Mouse (Mus musculus): ENCODE data around the gene Galns.
A peak's percentile ranks its signal among the peaks of the same experiment; 100 is the strongest.
"Not testable (repeated sequence)": the region's sequence is repeated elsewhere in the genome, so short reads cannot be mapped to it uniquely, and the experiment has no call there.

Galns gene

DNA sequence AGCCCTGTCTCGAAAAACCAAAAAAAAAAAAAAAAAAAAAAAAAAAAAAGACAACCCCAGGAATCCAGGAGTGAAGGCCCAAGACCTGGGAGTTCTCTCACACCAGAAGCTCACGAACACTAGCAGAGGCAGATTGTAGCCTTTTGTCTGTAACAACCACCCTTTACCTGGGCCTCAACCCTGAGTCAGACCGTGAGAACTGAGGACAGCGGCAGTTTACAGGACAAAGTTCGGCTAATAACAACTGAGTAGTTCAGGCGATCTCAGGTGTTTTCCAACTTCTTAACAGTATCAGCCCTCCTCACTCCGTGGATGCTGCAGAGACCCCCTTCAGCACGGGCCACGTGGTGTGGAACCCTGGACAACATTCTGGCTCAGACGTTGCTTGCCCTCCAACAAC lies 24.5 kb downstream of the Galns start:
- DNase-seq: no peak

DNA sequence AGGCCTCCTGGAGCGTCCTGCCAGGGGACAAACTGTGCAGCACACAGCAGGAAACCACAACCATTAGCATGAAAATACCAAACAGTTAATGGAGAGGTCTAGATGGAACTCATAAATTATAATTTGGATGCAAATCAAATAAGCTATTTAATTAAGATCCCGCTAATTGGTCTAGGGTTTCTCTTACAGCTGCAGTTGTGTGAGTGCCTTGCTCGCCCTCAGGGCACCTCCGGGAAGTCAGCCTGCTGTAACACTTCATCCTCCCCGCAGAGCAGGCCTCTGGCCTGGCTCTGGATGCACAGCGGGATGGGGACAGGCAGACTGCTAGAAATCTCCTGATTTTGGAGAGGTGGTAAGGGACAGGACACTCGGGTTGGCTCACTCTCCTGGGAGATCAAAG lies 25.1 kb downstream of the Galns start:
- no peak for DNase-seq

DNA sequence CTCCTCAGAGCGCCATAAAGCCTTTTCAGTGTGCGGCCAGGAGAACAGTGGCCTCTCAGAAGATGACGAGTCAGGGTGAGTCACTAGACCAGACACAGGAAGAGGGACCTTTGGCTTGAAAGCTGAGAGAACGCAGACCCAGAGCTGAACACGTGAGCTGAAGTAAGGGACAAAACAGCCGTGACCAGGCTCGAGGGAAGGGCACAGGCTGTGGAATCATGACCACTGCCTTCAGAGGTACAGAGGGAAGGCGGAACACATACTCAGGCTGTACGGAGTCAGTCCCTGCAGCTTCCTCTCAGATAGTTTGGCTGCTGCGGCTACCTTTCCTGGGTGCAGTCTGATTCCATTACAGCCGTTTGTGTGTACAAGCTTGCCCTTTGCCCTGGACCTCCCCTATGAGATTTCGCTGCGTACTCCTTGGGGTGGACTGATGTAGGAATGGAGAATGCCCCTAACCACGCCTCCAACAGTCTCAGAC lies 25.8 kb downstream of the Galns start:
- no peak for DNase-seq

DNA sequence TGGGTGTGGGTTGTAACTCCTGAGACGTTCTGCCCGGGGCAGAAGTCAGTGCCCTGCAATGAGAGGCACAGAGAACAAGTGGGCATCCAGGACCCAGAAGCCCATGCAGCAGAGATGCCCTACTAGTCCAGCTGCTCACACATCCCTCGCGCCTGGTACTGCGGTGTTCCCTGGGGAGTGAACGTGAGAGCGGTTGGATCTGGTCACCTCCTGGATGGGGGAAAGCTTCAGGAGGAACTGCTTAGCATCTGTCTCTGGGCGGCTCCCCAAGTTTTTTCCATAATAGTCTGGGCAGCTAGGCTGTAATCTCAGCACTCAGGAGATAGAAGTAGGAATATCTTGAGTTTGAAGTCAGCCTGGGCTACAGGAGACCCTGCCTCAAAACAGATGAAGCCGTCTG lies 26.3 kb downstream of the Galns start:
- DNase-seq: no peak

- no peak for DNase-seq
These were observed 30.3 kb downstream of the Galns start for GRCm38 (mm10) chr8:122580926-122581325.

DNA sequence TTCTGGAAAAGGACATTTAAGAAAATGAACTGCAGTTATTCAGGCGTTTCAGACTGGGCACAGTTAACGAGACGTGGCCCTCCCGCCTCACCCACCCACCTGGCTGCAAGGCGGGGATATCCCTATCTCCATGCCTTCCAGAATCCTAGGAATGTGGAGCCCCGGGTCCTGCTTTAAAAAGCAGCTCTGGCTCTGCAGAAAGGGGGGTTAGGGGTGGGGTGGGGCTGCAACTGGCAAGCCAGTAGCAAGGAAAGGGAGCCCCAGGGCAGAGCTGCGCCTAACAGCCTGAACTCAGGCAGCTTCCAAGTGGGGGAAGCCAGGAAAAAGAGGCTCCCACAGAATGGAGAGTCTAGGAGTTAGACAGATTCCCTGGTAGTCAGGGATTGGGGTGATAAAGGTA lies 32.1 kb downstream of the Galns start:
- no peak for DNase-seq

- no peak for DNase-seq
These were observed 34.1 kb downstream of the Galns start for GRCm38 (mm10) chr8:122577116-122577515.

DNA sequence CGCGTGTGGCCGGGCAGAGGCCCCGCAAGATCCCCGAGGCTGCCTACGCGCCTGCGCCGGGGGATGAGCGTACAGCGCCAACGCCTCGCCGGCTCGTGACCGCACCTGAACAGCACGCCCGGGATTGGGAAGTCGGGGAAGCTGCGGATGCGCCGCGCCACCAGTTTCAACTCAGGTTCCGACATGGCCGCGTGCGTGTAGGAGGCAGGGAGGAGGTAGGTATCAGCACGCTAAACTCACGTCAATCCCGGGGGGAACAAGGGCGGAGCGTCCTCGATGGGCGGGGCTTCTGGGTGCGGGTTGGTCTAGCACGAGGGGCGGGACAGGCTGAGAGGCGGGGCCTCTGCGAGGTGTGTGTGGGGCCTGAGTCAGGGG lies 34.6 kb downstream of the Galns start, which contains the start of gene Aprt:
TSS of gene Aprt (minus strand) at position 262 of the 375 bp plus-strand sequence.
- peak; percentile 96 for DNase-seq

GRCm38 (mm10) chr8:122575735-122576647 lies 35.3 kb downstream of the Galns start:
- DNase-seq: no peak

- DNase-seq: no peak
These were observed 36.0 kb downstream of the Galns start for GRCm38 (mm10) chr8:122575286-122575685.

DNA sequence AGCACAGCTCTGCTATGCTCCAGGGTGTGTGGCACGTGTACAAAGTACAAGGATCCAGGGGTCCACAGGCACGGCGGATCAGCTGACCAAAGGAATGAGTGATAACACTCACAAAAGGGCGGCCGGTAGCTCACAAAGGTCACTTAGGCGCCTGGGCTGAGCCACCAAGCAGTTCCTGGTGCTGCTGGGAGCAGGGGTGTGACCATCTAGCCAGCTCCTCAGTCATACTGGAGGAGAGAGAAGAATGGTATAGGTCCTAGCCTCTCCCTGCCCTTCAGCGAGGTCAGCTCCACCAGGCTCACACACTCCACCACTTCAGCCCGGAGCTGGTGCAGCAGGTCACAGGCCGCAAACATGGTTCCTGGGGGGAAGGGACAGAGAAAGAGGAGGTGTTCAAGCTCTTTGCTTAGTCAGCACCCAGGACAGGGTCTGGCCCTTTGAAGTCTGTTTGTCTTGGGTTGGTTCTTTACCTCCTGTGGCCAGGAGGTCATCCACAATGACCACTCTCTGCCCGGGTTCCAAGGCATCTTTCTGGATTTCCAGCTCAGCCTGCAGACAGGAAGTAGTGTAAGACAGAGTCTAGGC lies 36.5 kb downstream of the Galns start:
- DNase-seq: no peak

- DNase-seq: no peak
These were observed 37.0 kb downstream of the Galns start for GRCm38 (mm10) chr8:122574264-122574663.

DNA sequence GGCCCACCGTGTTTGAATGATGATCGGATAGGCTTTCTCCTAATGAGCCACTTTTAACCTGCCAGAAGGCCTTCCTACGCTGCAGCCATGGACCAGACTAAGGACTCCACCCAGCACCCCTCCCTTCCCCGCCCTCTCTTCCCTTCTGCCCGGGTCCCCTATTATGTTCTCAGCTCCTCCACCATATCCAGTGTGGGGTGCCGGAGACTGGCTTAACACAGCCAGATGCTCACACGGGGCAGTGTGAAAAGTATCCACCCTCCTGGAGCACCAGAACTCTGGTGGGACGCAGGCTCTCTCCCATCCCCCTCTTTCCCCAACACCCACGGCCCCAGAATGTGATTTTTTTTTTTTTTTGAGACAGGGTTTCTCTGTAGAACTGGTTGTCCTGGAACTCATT lies 37.7 kb downstream of the Galns start:
- DNase-seq: no peak

GRCm38 (mm10) chr8:122573176-122573575 lies 38.1 kb downstream of the Galns start:
- DNase-seq: not testable (repeated sequence)

DNA sequence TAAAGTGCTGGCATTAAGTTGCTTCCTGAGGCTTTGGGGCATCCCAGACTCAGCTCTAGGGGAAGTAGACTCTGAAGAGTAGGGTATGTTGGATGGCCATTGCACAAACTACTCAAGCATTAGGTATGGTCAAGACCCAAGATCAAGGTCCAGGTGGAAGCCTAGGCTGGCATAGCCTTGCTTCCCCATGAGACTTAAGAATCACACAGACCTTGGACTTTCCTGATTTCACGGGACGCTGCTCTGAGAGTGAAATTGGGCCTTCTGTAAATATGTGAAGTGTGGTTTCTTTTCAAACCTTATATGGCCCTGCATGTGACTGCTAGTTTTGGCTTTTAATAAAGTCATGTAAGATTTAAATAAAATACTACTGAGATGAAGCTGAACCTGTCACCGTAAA lies 38.5 kb downstream of the Galns start:
- no peak for DNase-seq

DNA sequence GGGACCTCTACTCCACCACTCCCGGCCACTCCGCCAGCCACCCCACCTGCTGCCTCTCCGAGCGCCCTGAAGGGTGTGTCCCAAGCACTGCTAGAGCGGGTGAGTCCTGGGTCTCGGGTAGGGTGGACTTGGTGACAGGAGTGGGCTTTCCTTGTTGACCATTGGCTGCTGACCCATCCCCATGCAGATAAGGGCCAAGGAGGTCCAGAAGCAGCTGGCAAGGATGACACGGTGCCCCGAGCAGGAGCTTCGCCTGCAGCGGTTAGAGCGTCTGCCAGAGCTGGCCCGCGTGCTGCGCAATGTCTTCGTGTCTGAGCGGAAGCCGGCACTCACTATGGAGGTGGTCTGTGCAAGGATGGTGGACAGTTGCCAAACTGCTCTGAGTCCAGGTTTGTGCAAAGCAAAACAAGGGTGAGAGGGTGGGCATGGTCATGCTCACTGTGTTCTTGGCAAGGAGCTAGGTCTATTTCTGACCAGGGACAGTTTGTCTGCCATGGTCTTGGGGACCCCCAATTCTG lies 39.5 kb downstream of the Galns start:
- DNase-seq: no peak

- DNase-seq: no peak
These were observed 40.1 kb downstream of the Galns start for GRCm38 (mm10) chr8:122571153-122571552.

- DNase-seq: no peak
These were observed 41.3 kb downstream of the Galns start for GRCm38 (mm10) chr8:122569996-122570395.

GRCm38 (mm10) chr8:122569329-122569728 lies 41.9 kb downstream of the Galns start:
- no peak for DNase-seq

- DNase-seq: no peak
These were observed 42.4 kb downstream of the Galns start for GRCm38 (mm10) chr8:122568881-122569309.

DNA sequence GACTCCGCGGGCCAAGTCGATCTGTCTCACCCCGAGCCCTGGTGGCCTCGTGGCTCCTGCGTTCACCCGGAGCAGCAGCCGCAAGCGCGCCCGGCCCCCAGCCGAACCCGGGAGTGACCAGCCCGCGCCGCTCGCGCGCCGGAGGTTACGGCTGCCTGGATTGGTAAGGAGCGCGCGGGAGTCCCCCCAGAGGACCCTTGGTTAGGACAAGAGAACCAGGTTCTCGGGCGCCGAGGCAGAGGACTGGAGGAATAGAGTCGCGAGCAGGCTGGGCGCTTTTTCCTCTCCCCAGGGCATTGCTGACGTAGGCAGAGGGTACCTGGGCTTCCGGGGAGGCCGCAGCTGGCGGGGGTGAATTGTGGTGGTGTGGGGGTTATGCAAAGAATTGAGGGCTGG lies 43.2 kb downstream of the Galns start:
- DNase-seq: no peak

GRCm38 (mm10) chr8:122567361-122568108 lies 43.7 kb downstream of the Galns start, which contains the start of gene Cdt1:
Cdt1 (plus strand) TSS chr8:122568015.
- peak; percentile 94 for DNase-seq

- DNase-seq: no peak
These were observed 44.5 kb downstream of the Galns start for GRCm38 (mm10) chr8:122566766-122567165.

Data from lung, postnatal 14 days (tissue).